Mouse (Mus musculus): ENCODE data around the gene St6galnac3.

- TF ChIP-seq CTCF (IDR thresholded peaks at IDR 0.05; ENCODE audit: borderline replicate concordance, extremely low read depth, insufficient read depth, insufficient read length): no peak
- TF ChIP-seq POLR2A (IDR thresholded peaks at IDR 0.05; ENCODE audit: borderline replicate concordance, extremely low read depth, insufficient read depth, insufficient read length, poor library complexity, severe bottlenecking): no peak
These were observed 65.3 kb downstream of the St6galnac3 start for GRCm38 (mm10) chr3:153659575-153660168.
